Comparison of ENCODE assay signal across 8 mouse cellular contexts in genomic region chr9:65562081-65562506, GRCm38 (mm10). TPM values are rescaled to one million over a fixed set of nuclear protein-coding genes. Genes with fewer than 3 reads are reported as not detected.
DNase-seq lines count a peak whose midpoint lies in the region; ATAC-seq and TF ChIP-seq lines count a peak whose summit lies in the region.

No protein-coding gene starts in this region.

- 75% methylated on average over 4 of the region's 4 CpGs for WGBS in liver, adult 2 months
- WGBS in embryonic facial prominence, embryonic 10.5 days, result 28% methylated on average over 4 of the region's 4 CpGs
- WGBS in heart, embryonic 13.5 days, result 31% methylated on average over 4 of the region's 4 CpGs
- 14% methylated on average over 4 of the region's 4 CpGs for WGBS in kidney, postnatal 0 days
- WGBS in liver, embryonic 14.5 days (ENCODE audit: insufficient replicate concordance), result 71% methylated on average over 4 of the region's 4 CpGs

- no peaks in the 10 kb centered on the region for H3K9me3 ChIP-seq in embryonic facial prominence, embryonic 10.5 days
- H3K9me3 ChIP-seq in heart, embryonic 13.5 days, result no peaks in the 10 kb centered on the region
- H3K9me3 ChIP-seq in kidney, postnatal 0 days (replicated peaks; ENCODE audit: low read length), result no peaks in the 10 kb centered on the region
- no peaks in the 10 kb centered on the region for H3K9me3 ChIP-seq in liver, embryonic 14.5 days (ENCODE audit: control insufficient read depth, low read length)

- peak; percentile 43 for DNase-seq in liver, adult 2 months (ENCODE audit: extremely low read depth, low read depth, low spot score)
- DNase-seq in liver, result no peak
- peak; percentile 60 for DNase-seq in embryonic facial prominence, embryonic 10.5 days (ENCODE audit: low spot score)
- DNase-seq in kidney, postnatal 0 days (ENCODE audit: low spot score), result no peak
- DNase-seq in liver, embryonic 14.5 days (ENCODE audit: low read depth in 3 of 3, low spot score in 3 of 3), result no peak
- DNase-seq in right cerebral cortex, postnatal 25 days, result peak; percentile 47

- no peak overlapping the region for H3K4me3 ChIP-seq in liver, adult 2 months (ENCODE audit: insufficient read depth, low read depth, low read length)
- H3K4me3 ChIP-seq in embryonic facial prominence, embryonic 10.5 days, result peak overlapping the region; percentile 21; the same call in 1 of the 2 replicates
- H3K4me3 ChIP-seq in heart, embryonic 13.5 days, result no peak overlapping the region
- no peak overlapping the region for H3K4me3 ChIP-seq in kidney, postnatal 0 days (replicated peaks; ENCODE audit: low read depth, low read length)
- no peak overlapping the region for H3K4me3 ChIP-seq in liver, embryonic 14.5 days (ENCODE audit: insufficient read depth in 1 of 2, low read depth in 2 of 2, low read length in 2 of 2)

- H3K36me3 ChIP-seq in liver, adult 2 months (ENCODE audit: control insufficient read depth, insufficient read depth, low read length), result no peaks in the 10 kb centered on the region; the same call in 1 of the 2 replicates
- H3K36me3 ChIP-seq in embryonic facial prominence, embryonic 10.5 days (replicated peaks), result peaks cover 94% of the 10 kb centered on the region
- H3K36me3 ChIP-seq in heart, embryonic 13.5 days, result peaks cover 84% of the 10 kb centered on the region
- H3K36me3 ChIP-seq in kidney, postnatal 0 days (ENCODE audit: insufficient read depth, low read length), result peaks cover 12% of the 10 kb centered on the region; the same call in 1 of the 2 replicates
- peaks cover 99% of the 10 kb centered on the region for H3K36me3 ChIP-seq in liver, embryonic 14.5 days (replicated peaks; ENCODE audit: control insufficient read depth, insufficient read depth, low read depth)

- TF ChIP-seq POLR2A in liver, adult 2 months (IDR thresholded peaks at IDR 0.05; ENCODE audit: extremely low read depth, insufficient read depth, low read length), result no peak

- no peaks in the 10 kb centered on the region for H3K79me2 ChIP-seq in liver, adult 2 months (ENCODE audit: control insufficient read depth, insufficient read depth, low read length)

- ATAC-seq in heart, embryonic 13.5 days (ENCODE audit: extremely low read depth, insufficient number of reproducible peaks, low FRiP score, low TSS enrichment), result no peak
- ATAC-seq in kidney, postnatal 0 days (replicated peaks; ENCODE audit: low FRiP score, low read depth), result peak; percentile 49; the same call in 1 of the 2 replicates
- 0 out of 2 replicates have a peak, but pooled peaks have one; percentile 18 for ATAC-seq in liver, embryonic 14.5 days (ENCODE audit: insufficient read depth)
- no peak for ATAC-seq in erythroblast, adult 5-6 weeks (replicated peaks; ENCODE audit: low FRiP score, poor library complexity, severe bottlenecking)

- peak overlapping the region; percentile 25; the same call in 1 of the 2 replicates for H3K9ac ChIP-seq in liver, adult 2 months (ENCODE audit: low read depth, low read length)
- H3K9ac ChIP-seq in heart, embryonic 13.5 days, result peak overlapping the region; percentile 42
- H3K9ac ChIP-seq in kidney, postnatal 0 days (ENCODE audit: low read depth, low read length), result no peak overlapping the region
- H3K9ac ChIP-seq in liver, embryonic 14.5 days (replicated peaks), result no peak overlapping the region

- no peak overlapping the region for H3K4me2 ChIP-seq in heart, embryonic 13.5 days
- H3K4me2 ChIP-seq in kidney, postnatal 0 days (ENCODE audit: low read length), result no peak overlapping the region
- H3K4me2 ChIP-seq in liver, embryonic 14.5 days (ENCODE audit: low read depth), result no peak overlapping the region

- TF ChIP-seq EP300 in liver, embryonic 14.5 days (IDR thresholded peaks at IDR 0.05; ENCODE audit: low read depth), result no peak

- H3K27me3 ChIP-seq in liver, adult 2 months (ENCODE audit: control insufficient read depth, insufficient read depth, low read length), result no peaks in the 10 kb centered on the region
- no peaks in the 10 kb centered on the region for H3K27me3 ChIP-seq in embryonic facial prominence, embryonic 10.5 days (replicated peaks; ENCODE audit: low read depth, poor library complexity, severe bottlenecking)
- no peaks in the 10 kb centered on the region for H3K27me3 ChIP-seq in heart, embryonic 13.5 days (replicated peaks)
- H3K27me3 ChIP-seq in kidney, postnatal 0 days (ENCODE audit: insufficient read depth, low read length), result no peaks in the 10 kb centered on the region
- H3K27me3 ChIP-seq in liver, embryonic 14.5 days (ENCODE audit: control insufficient read depth, insufficient read depth, low read length), result no peaks in the 10 kb centered on the region

- TF ChIP-seq CTCF in liver, adult 2 months (IDR thresholded peaks at IDR 0.05; ENCODE audit: low read depth, low read length), result no peak
- no peak for TF ChIP-seq CTCF in kidney, postnatal 0 days (IDR thresholded peaks at IDR 0.05; ENCODE audit: low read depth)
- no peak for TF ChIP-seq CTCF in liver, embryonic 14.5 days (IDR thresholded peaks at IDR 0.05; ENCODE audit: low read depth)

- H3K27ac ChIP-seq in liver, adult 2 months (replicated peaks; ENCODE audit: insufficient read depth, low read depth, low read length), result peak overlapping the region; percentile 53; the same call in 1 of the 2 replicates
- H3K27ac ChIP-seq in embryonic facial prominence, embryonic 10.5 days (replicated peaks), result peak overlapping the region; percentile 80
- H3K27ac ChIP-seq in heart, embryonic 13.5 days (replicated peaks), result peak overlapping the region; percentile 44
- H3K27ac ChIP-seq in kidney, postnatal 0 days, result 0 out of 2 replicates have a peak overlapping the region, but pooled peaks have one; percentile 32
- no peak overlapping the region for H3K27ac ChIP-seq in liver, embryonic 14.5 days

- no peaks in the 10 kb centered on the region for H3K4me1 ChIP-seq in liver, adult 2 months (ENCODE audit: control insufficient read depth, insufficient read depth, low read length)
- H3K4me1 ChIP-seq in embryonic facial prominence, embryonic 10.5 days, result peaks cover 23% of the 10 kb centered on the region
- H3K4me1 ChIP-seq in heart, embryonic 13.5 days, result peaks cover 28% of the 10 kb centered on the region
- H3K4me1 ChIP-seq in kidney, postnatal 0 days (replicated peaks; ENCODE audit: insufficient read depth, low read length), result peaks cover 3% of the 10 kb centered on the region; the same call in 1 of the 2 replicates
- H3K4me1 ChIP-seq in liver, embryonic 14.5 days (replicated peaks; ENCODE audit: control insufficient read depth in 2 of 2, insufficient read depth in 2 of 2, low read length in 1 of 2), result peaks cover 12 to 33% of the 10 kb centered on the region in 2 experiments

RNA-seq across cellular contexts. Expression of gene Plekho2, which starts 17.7 kb away (rescaled TPM):
- 1.4 and 2.2 TPM in 2 replicates for total RNA-seq in liver, adult 2 months (2014; rRNA removed)
- polyA plus RNA-seq in liver, adult 2 months (2012; rRNA removed), result 2.9 and 5.4 TPM in 2 replicates
- polyA plus RNA-seq in embryonic facial prominence, embryonic 10.5 days (2016; fragmentation: Nextera tagmentation; extraction: Ambion mirVana), result 14.3 and 15.2 TPM in 2 replicates
- 10.7 and 11.9 TPM in 2 replicates for polyA plus RNA-seq in heart, embryonic 13.5 days (2015; fragmentation: Nextera tagmentation; extraction: Ambion mirVana)
- polyA plus RNA-seq in kidney, postnatal 0 days (2015; fragmentation: Nextera tagmentation; extraction: Ambion mirVana), result 13.4 and 14.6 TPM in 2 replicates
- polyA plus RNA-seq in liver, embryonic 14.5 days (2012; rRNA removed), result 15.5 and 15.7 TPM in 2 replicates
- 21.5 and 24.2 TPM in 2 replicates for polyA plus RNA-seq in liver, embryonic 14.5 days (2014; fragmentation: Nextera tagmentation; extraction: Ambion mirVana)
- total RNA-seq in erythroblast, adult 5-6 weeks (2015; ENCODE audit: low replicate concordance), result 22.3 and 23.4 TPM in 2 replicates
- total RNA-seq in erythroblast, adult 5-6 weeks (2017; ENCODE audit: low replicate concordance), result 25.3 and 39.0 TPM in 2 replicates

RNA-seq across cellular contexts. Expression of gene Pif1, which starts 24.9 kb away (rescaled TPM):
- total RNA-seq in liver, adult 2 months (2014; rRNA removed), result 0.20 TPM in 1 of 2 replicates, not detected in the other
- polyA plus RNA-seq in liver, adult 2 months (2012; rRNA removed), result 0.04 TPM in 1 of 2 replicates, not detected in the other
- 27.7 and 28.0 TPM in 2 replicates for polyA plus RNA-seq in embryonic facial prominence, embryonic 10.5 days (2016; fragmentation: Nextera tagmentation; extraction: Ambion mirVana)
- 10.3 and 11.8 TPM in 2 replicates for polyA plus RNA-seq in heart, embryonic 13.5 days (2015; fragmentation: Nextera tagmentation; extraction: Ambion mirVana)
- polyA plus RNA-seq in kidney, postnatal 0 days (2015; fragmentation: Nextera tagmentation; extraction: Ambion mirVana), result 3.5 and 4.8 TPM in 2 replicates
- 10.8 and 11.9 TPM in 2 replicates for polyA plus RNA-seq in liver, embryonic 14.5 days (2012; rRNA removed)
- polyA plus RNA-seq in liver, embryonic 14.5 days (2014; fragmentation: Nextera tagmentation; extraction: Ambion mirVana), result 6.8 and 7.7 TPM in 2 replicates
- 2.9 and 6.9 TPM in 2 replicates for total RNA-seq in erythroblast, adult 5-6 weeks (2015; ENCODE audit: low replicate concordance)
- 6.5 and 19.7 TPM in 2 replicates for total RNA-seq in erythroblast, adult 5-6 weeks (2017; ENCODE audit: low replicate concordance)

RNA-seq across cellular contexts. Expression of gene Ankdd1a, which starts 42.1 kb away (rescaled TPM):
- total RNA-seq in liver, adult 2 months (2014; rRNA removed), result not detected in 2 replicates
- polyA plus RNA-seq in liver, adult 2 months (2012; rRNA removed), result not detected in 2 replicates
- not detected in 2 replicates for polyA plus RNA-seq in embryonic facial prominence, embryonic 10.5 days (2016; fragmentation: Nextera tagmentation; extraction: Ambion mirVana)
- polyA plus RNA-seq in heart, embryonic 13.5 days (2015; fragmentation: Nextera tagmentation; extraction: Ambion mirVana), result not detected in 2 replicates
- polyA plus RNA-seq in kidney, postnatal 0 days (2015; fragmentation: Nextera tagmentation; extraction: Ambion mirVana), result 0.14 TPM in 1 of 2 replicates, not detected in the other
- polyA plus RNA-seq in liver, embryonic 14.5 days (2012; rRNA removed), result 0.06 TPM in 1 of 2 replicates, not detected in the other
- not detected in 2 replicates for polyA plus RNA-seq in liver, embryonic 14.5 days (2014; fragmentation: Nextera tagmentation; extraction: Ambion mirVana)
- total RNA-seq in erythroblast, adult 5-6 weeks (2015; ENCODE audit: low replicate concordance), result not detected in 2 replicates
- not detected in 2 replicates for total RNA-seq in erythroblast, adult 5-6 weeks (2017; ENCODE audit: low replicate concordance)

Comparison
In these comparisons a context has a peak if more than half of its experiments do, and no peak if none do; other contexts are left out.
1. DNase-seq: peak in liver, adult 2 months (single experiment), embryonic facial prominence, embryonic 10.5 days (single experiment) and right cerebral cortex, postnatal 25 days (single experiment); none in liver (single experiment), kidney, postnatal 0 days (single experiment) and liver, embryonic 14.5 days (0 of 3).
2. H3K9ac ChIP-seq: peak in liver, adult 2 months (single experiment) and heart, embryonic 13.5 days (single experiment); none in kidney, postnatal 0 days (single experiment) and liver, embryonic 14.5 days (single experiment).
3. ATAC-seq: peak in kidney, postnatal 0 days (single experiment) and liver, embryonic 14.5 days (single experiment); none in heart, embryonic 13.5 days (single experiment) and erythroblast, adult 5-6 weeks (single experiment).